Mouse (Mus musculus) kidney, adult 2 months (tissue): ENCODE results near the gene Slc26a9. TPM values are rescaled to one million over a fixed set of nuclear protein-coding genes. Genes with fewer than 3 reads are reported as not detected.

Experiments
- DNase-seq: peaks from one replicate; pipeline ENCODE4 v3.0.0; 2021
- H3K27ac ChIP-seq: fragments of 200-500 bp; 2 replicates; pipeline ENCODE4 v1.5.1; 2012; ENCODE audit warnings: low read depth, low read length, control low read depth, inconsistent platforms; ENCODE audit not compliant: insufficient read depth
- H3K27me3 ChIP-seq: fragments of 200-500 bp; replicated peaks from 2 replicates; pipeline ENCODE4 v1.6.1; 2012; ENCODE audit warnings: mild to moderate bottlenecking, moderate library complexity, low read length, inconsistent platforms; ENCODE audit not compliant: control insufficient read depth, insufficient read depth
- H3K36me3 ChIP-seq: fragments of 200-500 bp; 2 replicates; pipeline ENCODE4 v1.6.1; 2012; ENCODE audit warnings: mild to moderate bottlenecking, moderate library complexity, low read length, inconsistent platforms; ENCODE audit not compliant: control insufficient read depth, insufficient read depth
- H3K4me1 ChIP-seq: fragments of 200-500 bp; 2 replicates; pipeline ENCODE4 v1.6.1; 2011; ENCODE audit warnings: low read length; ENCODE audit not compliant: control insufficient read depth, insufficient read depth
- H3K4me3 ChIP-seq: fragments of 200-500 bp; 2 replicates; pipeline ENCODE4 v1.5.1; 2011; ENCODE audit warnings: mild to moderate bottlenecking, low read depth, low read length, control low read depth; ENCODE audit not compliant: insufficient read depth
- CTCF ChIP-seq: fragments of 200-500 bp; conservative IDR thresholded peaks from 2 replicates; pipeline ENCODE4 v1.5.1; 2011; ENCODE audit warnings: low read depth, mild to moderate bottlenecking, control low read depth, low read length, moderate library complexity, mixed read lengths; ENCODE audit not compliant: insufficient read depth, insufficient read length
- POLR2A ChIP-seq: fragments of 200-500 bp; IDR thresholded peaks from one replicate; pipeline ENCODE4 v1.6.1; 2011; ENCODE audit warnings: low read depth, low read length, control low read depth
- WGBS: fragments of 180-500 bp; shearing (Covaris S2); methylation state at CpG from one replicate; pipeline ENCODE4 v1.1.7; 2018; 5-methylcytosine and 5-hydroxymethylcytosine counted together
- polyA plus RNA-seq: library from polyadenylated mRNA; depleted of rRNA; stranded (reverse); fragments of >200 nt; gene quantifications from 2 replicates; pipeline ENCODE4 v1.2.3, GENCODE M21; 2012

The Slc26a9 gene
- polyA plus RNA-seq, 1 experiment, result not detected

DNA sequence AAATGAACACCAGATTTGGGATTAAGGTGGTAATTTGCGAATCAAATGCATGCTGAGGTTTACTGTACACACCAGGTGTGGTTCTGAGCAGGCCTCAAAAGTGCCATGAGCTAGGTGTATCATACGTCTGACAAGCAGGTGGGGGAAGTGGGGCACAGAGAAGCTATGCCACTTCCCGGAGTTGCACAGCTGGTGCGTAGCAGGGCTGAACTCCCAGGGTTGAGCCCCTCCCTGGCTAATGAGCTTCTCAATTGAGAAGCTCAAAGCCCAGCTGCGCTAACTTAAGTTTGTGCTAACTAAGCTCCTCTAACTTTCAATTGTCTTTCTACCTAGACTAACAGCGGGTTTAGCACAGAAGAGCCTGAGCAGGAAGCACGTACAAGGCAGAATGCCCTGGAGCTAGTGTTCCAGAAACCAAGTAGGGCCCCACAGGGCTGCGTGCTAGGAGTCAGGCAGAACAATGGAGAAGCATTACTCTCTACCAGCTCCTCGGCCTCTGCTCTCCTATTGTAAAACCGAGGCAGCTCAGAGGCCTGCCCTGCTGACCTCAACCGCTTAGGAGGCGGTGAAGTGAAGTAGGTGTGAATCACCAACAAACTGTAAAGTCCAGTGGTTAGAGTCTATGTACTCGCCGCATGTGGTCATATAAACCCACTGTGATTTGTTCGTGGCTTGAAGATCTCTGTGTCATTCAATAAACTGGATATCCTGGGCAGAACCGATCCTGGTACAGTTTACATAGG is 24.7 kb upstream of the Slc26a9 start:
- H3K36me3 ChIP-seq, result no peaks in the 10 kb centered on the region
- H3K4me1 ChIP-seq, result no peaks in the 10 kb centered on the region
- 85% methylated on average over 16 of the region's 16 CpGs for WGBS
- no peak overlapping the region for H3K4me3 ChIP-seq
- no peak overlapping the region for H3K27ac ChIP-seq
- TF ChIP-seq CTCF (no peak), POLR2A (no peak)
- no peak for DNase-seq
- no peaks in the 10 kb centered on the region for H3K27me3 ChIP-seq

DNA sequence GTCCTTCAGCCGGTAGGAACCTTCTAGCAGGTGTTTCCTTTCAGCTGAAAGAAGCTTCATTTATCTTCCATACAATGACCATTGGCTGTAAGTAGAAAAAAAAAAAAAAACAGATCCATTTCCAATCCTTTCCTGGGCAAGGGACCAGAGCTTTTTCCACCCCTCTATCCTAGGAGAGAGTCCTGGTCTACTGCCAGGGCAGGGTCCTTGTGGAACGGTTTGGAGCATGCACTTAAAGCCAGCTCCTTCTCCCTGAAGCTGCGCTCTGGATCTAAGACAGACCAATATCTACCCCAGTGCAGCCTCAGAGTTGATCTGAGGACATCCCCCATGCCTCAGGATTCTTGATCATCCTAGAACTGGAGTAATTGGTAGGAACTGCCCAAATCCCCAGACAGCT is 21.8 kb upstream of the Slc26a9 start:
- TF ChIP-seq CTCF, result no peak
- no peak for TF ChIP-seq POLR2A
- no peaks in the 10 kb centered on the region for H3K4me1 ChIP-seq
- WGBS, result 79% methylated on average over 3 of the region's 3 CpGs

DNA sequence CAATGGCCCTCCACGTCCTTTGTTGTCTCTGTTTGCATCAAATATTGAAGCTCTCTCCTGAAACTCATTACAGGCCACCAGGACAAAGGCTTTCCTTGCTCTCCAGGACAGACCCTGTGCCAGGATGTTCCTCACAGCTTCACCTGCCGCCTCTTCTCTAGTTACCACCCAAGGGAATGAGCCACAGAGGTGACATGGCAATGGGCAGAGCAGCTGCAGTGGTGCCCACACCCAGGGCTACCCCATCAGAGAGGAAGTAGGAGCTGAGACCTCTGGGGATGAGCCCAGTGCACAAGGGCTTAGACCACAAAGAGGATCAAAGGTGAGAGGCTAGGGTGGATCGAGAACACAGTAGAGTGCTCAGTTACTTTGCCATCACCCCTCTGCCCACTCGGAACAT is 20.3 kb upstream of the Slc26a9 start:
- no peak for TF ChIP-seq POLR2A
- no peak for TF ChIP-seq CTCF
- H3K4me3 ChIP-seq, result no peak overlapping the region
- WGBS, result 88% methylated on average over 4 of the region's 4 CpGs

More for the DNA sequence above, 21.8 kb upstream of the Slc26a9 start:
- no peak for DNase-seq
- no peaks in the 10 kb centered on the region for H3K36me3 ChIP-seq
- H3K27ac ChIP-seq, result no peak overlapping the region
- no peaks in the 10 kb centered on the region for H3K27me3 ChIP-seq
- H3K4me3 ChIP-seq, result no peak overlapping the region

DNA sequence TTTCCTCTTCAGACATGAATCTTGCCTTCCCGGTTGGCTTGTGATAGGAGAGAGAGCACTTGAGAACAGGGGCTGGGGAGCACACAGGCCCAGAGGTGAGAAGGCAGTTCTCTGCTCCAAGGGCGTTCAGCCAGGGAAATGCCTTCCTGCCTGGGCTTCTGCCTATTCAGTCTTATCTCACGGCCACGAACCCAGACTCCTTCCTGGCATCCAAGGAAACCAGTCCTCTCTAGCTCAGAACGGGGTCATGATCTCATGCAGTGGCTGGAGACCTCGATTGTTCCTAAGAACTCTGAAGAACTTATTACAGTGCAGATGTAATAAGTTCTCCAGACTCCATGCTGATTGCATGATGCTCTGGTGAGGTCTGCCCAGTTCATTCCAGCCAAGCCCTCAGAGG is 17.2 kb upstream of the Slc26a9 start:
- 60% methylated on average over 6 of the region's 6 CpGs for WGBS
- Histone ChIP-seq H3K4me1 (0 out of 2 replicates have a peak, but pooled peaks cover 4% of the 10 kb centered on the region), H3K36me3 (no peaks in the 10 kb centered on the region), H3K27me3 (no peaks in the 10 kb centered on the region), H3K27ac (no peak overlapping the region), H3K4me3 (no peak overlapping the region)
- no peak for TF ChIP-seq POLR2A
- TF ChIP-seq CTCF, result no peak
- DNase-seq, result peak; percentile 18

More for the DNA sequence above, 20.3 kb upstream of the Slc26a9 start:
- Histone ChIP-seq H3K4me1 (no peaks in the 10 kb centered on the region), H3K27ac (no peak overlapping the region), H3K27me3 (no peaks in the 10 kb centered on the region), H3K36me3 (no peaks in the 10 kb centered on the region)
- DNase-seq, result no peak

DNA sequence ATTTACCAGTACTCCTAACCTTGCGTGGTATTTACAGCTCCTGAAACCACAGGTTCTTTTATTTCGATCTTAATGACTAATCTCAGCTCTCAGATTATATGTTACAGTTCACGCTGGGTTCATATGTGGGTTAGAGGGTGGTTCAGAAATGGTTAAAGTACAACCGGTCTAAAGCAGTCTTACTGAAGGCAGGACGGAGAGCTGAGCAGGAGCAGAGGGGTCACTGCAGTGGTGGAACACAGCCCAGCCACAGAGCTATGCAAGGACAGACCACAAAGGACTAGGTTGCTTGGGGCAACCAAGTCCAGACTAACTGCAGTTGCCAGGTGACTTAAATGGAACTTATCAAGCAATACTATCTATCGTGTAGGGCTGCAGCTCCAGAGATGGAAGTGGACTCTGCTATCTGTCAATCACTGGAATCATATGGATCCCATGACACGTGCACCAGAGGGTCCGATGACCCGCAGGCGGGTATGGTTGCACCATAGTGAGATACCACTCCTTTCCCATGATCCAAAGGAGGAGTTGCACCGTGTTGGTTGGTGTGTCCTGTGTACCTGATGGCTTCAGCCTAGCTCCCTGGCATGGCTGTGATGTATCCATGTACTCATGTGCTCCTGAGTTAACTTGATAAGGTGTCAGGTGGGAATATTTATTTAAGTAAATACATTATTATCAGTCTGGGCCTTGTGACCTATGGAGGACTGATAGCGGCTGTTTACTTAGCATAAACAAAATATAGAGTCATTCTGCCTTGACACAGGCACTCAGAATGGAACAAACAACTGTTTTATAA is 13.0 kb upstream of the Slc26a9 start:
- no peak for TF ChIP-seq POLR2A
- no peak for TF ChIP-seq CTCF
- DNase-seq, result peak; percentile 61
- Histone ChIP-seq H3K27ac (peak overlapping the region; percentile 7; the same call in 1 of the 2 replicates), H3K36me3 (no peaks in the 10 kb centered on the region), H3K27me3 (no peaks in the 10 kb centered on the region), H3K4me3 (no peak overlapping the region), H3K4me1 (peaks cover 13% of the 10 kb centered on the region; the same call in 1 of the 2 replicates)
- 58% methylated on average over 12 of the region's 12 CpGs for WGBS

DNA sequence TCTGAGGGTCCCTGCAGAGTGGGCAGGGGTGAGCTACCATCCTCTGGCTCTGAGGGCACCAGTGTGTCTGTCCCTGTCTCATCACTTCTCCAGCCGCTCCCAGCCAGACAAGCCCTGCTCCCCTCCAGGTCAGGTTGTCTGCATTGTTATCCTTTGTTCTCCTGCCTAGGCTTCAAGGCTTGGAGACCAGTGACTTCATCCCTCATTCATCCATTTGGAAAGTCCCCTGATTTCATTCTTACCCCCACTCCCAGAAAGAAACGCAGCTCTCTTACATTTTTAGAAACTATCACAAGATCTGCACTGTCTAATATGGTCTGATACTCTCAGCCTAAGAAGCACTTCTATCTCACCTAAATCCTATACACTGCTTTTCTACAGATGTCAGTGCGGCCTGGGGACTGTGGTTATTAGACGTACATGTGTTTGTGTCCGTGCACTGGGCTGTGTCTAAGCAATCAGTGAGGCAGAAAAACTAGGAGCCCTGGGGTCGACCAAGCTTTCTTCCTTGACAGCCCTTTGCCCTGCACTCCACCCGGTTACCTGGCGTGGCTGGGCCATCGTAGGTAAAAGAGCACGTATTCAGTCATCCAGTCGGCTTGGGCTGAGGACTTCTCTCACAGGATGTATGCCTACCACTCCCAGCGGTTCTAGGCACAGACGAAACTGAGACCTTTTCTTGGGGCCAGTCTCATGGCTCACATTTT is 10.2 kb upstream of the Slc26a9 start:
- no peaks in the 10 kb centered on the region for H3K36me3 ChIP-seq
- peak overlapping the region; percentile 29; the same call in 1 of the 2 replicates for H3K27ac ChIP-seq
- peak; percentile 84 for DNase-seq
- peaks cover 16% of the 10 kb centered on the region; the same call in 1 of the 2 replicates for H3K4me1 ChIP-seq
- no peak overlapping the region for H3K4me3 ChIP-seq
- no peaks in the 10 kb centered on the region for H3K27me3 ChIP-seq
- 44% methylated on average over 13 of the region's 13 CpGs for WGBS
- no peak for TF ChIP-seq POLR2A
- no peak for TF ChIP-seq CTCF
